Mouse (Mus musculus) small intestine, adult 2 months (tissue): ENCODE measurements around the gene 2210017I01Rik.

Source experiments
- CTCF ChIP-seq: fragments of 200-500 bp; IDR thresholded peaks from 2 replicates; pipeline ENCODE4 v1.5.1; 2012; ENCODE audit warnings: low read depth, mild to moderate bottlenecking, control low read depth, inconsistent platforms, low read length, moderate library complexity, mixed read lengths; ENCODE audit not compliant: insufficient replicate concordance, insufficient read length; ENCODE audit errors: extremely low read depth
- POLR2A ChIP-seq: fragments of 200-500 bp; IDR thresholded peaks from 2 replicates; pipeline ENCODE4 v1.6.1; 2012; ENCODE audit warnings: low read depth, mild to moderate bottlenecking, control low read depth, inconsistent platforms, low read length, moderate library complexity

DNA sequence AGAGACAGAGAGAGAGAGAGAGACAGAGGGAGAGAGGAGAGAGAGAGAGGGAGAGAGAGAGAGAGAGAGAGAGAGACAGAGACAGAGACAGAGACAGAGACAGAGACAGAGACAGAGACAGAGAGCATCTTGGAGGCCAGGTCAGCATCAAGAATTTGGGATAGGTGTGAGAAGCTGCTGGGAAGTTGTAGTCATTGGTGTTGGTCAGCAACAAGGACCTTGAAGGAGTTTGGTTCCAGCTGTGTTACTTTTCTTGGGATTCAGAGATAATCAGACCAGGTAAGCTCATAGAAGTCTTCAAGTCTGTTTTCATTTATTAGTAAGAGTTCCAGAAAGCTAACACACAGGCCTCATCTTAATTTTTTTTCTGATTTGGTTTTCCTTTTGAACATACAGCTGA, at the start of gene 2210017I01Rik:
- TF ChIP-seq CTCF = no peak
- TF ChIP-seq POLR2A = no peak
